9 mouse cellular contexts compared by ENCODE assay signal in genomic region chr4:140247006-140248003, GRCm38 (mm10). TPM values are rescaled to one million over a fixed set of nuclear protein-coding genes. Genes with fewer than 3 reads are reported as not detected.
A peak's percentile ranks its signal among the peaks of the same experiment; 100 is the strongest.
DNase-seq lines count a peak whose midpoint lies in the region; ATAC-seq and TF ChIP-seq lines count a peak whose summit lies in the region.
"Had no signal": no experiment of that assay in that cellular context is flagged by ENCODE, and none has a peak within 500 bp of the region (broad histone marks: within the 10 kb centered on the region; RNA-seq: fewer than 3 reads in every experiment).

No protein-coding gene starts in this region.

- H3K9me3 ChIP-seq in hindbrain, embryonic 15.5 days: no peaks in the 10 kb centered on the region
- no peaks in the 10 kb centered on the region for H3K9me3 ChIP-seq in neural tube, embryonic 14.5 days (ENCODE audit: control insufficient read depth, low read length)

- WGBS in hindbrain, embryonic 15.5 days: 9% methylated on average over 28 of the region's 28 CpGs
- 6% methylated on average over 28 of the region's 28 CpGs for WGBS in neural tube, embryonic 14.5 days

- peak overlapping the region; percentile 70 for H3K27ac ChIP-seq in left cerebral cortex, adult 2 months
- H3K27ac ChIP-seq in hindbrain, embryonic 15.5 days (replicated peaks): peak overlapping the region; percentile 52; the same call in 1 of the 2 replicates
- no peak overlapping the region for H3K27ac ChIP-seq in neural tube, embryonic 14.5 days (ENCODE audit: low read depth, low read length)

- H3K4me1 ChIP-seq in hindbrain, embryonic 15.5 days (replicated peaks): peaks cover 59% of the 10 kb centered on the region
- peaks cover 28% of the 10 kb centered on the region for H3K4me1 ChIP-seq in neural tube, embryonic 14.5 days (ENCODE audit: control insufficient read depth, insufficient read depth, low read length)

- H3K4me3 ChIP-seq in left cerebral cortex, adult 2 months: peak overlapping the region; percentile 60
- peak overlapping the region; percentile 63 for H3K4me3 ChIP-seq in hindbrain, embryonic 15.5 days
- peak overlapping the region; percentile 63 for H3K4me3 ChIP-seq in neural tube, embryonic 14.5 days (ENCODE audit: low read depth, low read length)

- DNase-seq in cerebellum, adult 18-20 months: peak; percentile 39
- DNase-seq in cerebellum, adult 9-11 months: no peak
- DNase-seq in left cerebral cortex, adult 2 months (ENCODE audit: extremely low spot score in 1 of 2, low spot score in 2 of 2): no peak
- DNase-seq in left cerebral cortex, postnatal 10 days (ENCODE audit: extremely low spot score in 1 of 2, low spot score in 2 of 2): no peak
- DNase-seq in kidney, adult 18-20 months: no peak
- DNase-seq in thymus, postnatal 0 days (ENCODE audit: low spot score): no peak
- DNase-seq: thymus, postnatal 4 days had no signal

- no peak; the same call in 1 of the 2 replicates for ATAC-seq in hindbrain, embryonic 15.5 days (ENCODE audit: low FRiP score, low read depth)
- no peak for ATAC-seq in neural tube, embryonic 14.5 days (ENCODE audit: low read depth)

- no peak for TF ChIP-seq CTCF in left cerebral cortex, adult 2 months (IDR thresholded peaks at IDR 0.05)

- H3K4me2 ChIP-seq in hindbrain, embryonic 15.5 days: peak overlapping the region; percentile 85
- peak overlapping the region; percentile 69 for H3K4me2 ChIP-seq in neural tube, embryonic 14.5 days (ENCODE audit: low read depth, low read length)

- intact Hi-C loops in left cerebral cortex, adult 2 months (cut with DNase I): loop anchor here (5.0 to 10.0 kb wide), 4 partner anchors 100 to 430 kb away; no protein-coding TSS in a partner anchor
- intact Hi-C loops in left cerebral cortex, postnatal 10 days (cut with DNase I): loop anchor here (5.0 to 10.0 kb wide), 7 partner anchors 100 to 427 kb away; no protein-coding TSS in a partner anchor

- no peaks in the 10 kb centered on the region for H3K36me3 ChIP-seq in hindbrain, embryonic 15.5 days
- H3K36me3 ChIP-seq in neural tube, embryonic 14.5 days (ENCODE audit: control insufficient read depth, insufficient read depth, low read length): no peaks in the 10 kb centered on the region

- H3K9ac ChIP-seq in hindbrain, embryonic 15.5 days: peak overlapping the region; percentile 66
- H3K9ac ChIP-seq in neural tube, embryonic 14.5 days (replicated peaks; ENCODE audit: low read depth, low read length): peak overlapping the region; percentile 92

- peaks cover 42% of the 10 kb centered on the region for H3K27me3 ChIP-seq in hindbrain, embryonic 15.5 days
- peaks cover 15% of the 10 kb centered on the region for H3K27me3 ChIP-seq in neural tube, embryonic 14.5 days (ENCODE audit: control insufficient read depth, insufficient read depth, low read length)

RNA-seq across cellular contexts. Expression of gene Igsf21, which starts 0.7 kb away (rescaled TPM):
- total RNA-seq in left cerebral cortex, adult 2 months (2021): 10 to 100 TPM; 68.8 to 75.2 TPM
- total RNA-seq in left cerebral cortex, postnatal 10 days (2021): 100 to 1,000 TPM; 147 to 158 TPM
- 91.0 and 102 TPM in 2 replicates for polyA plus RNA-seq in hindbrain, embryonic 15.5 days (2015; fragmentation: Nextera tagmentation; extraction: Ambion mirVana)
- 77.0 and 95.1 TPM in 2 replicates for polyA plus RNA-seq in neural tube, embryonic 14.5 days (2014; fragmentation: Nextera tagmentation; extraction: Ambion mirVana)
- 0.39 and 0.50 TPM in 2 replicates for polyA plus RNA-seq in thymus, postnatal 0 days (2015; fragmentation: Nextera tagmentation; extraction: Ambion mirVana)

Comparison
In these comparisons a context has a peak if more than half of its experiments do, and no peak if none do; other contexts are left out.
1. DNase-seq: peak in cerebellum, adult 18-20 months (2 of 2); none in cerebellum, adult 9-11 months (single experiment), left cerebral cortex, adult 2 months (0 of 2), left cerebral cortex, postnatal 10 days (0 of 2), kidney, adult 18-20 months (single experiment) and thymus, postnatal 0 days (single experiment).
2. RNA of gene Igsf21, which starts 0.7 kb away (polyA plus RNA-seq): 91.0 to 102 TPM in hindbrain, embryonic 15.5 days and 77.0 to 95.1 TPM in neural tube, embryonic 14.5 days; 0.39 to 0.50 TPM in thymus, postnatal 0 days; every median in the first group is over 10 times any median in the second.
3. Peak in every context shown above with its lines, with median percentiles within 50 percentile points of each other: H3K4me3 ChIP-seq.